Mouse (Mus musculus) testis, adult 2 months (tissue): ENCODE results near the gene Nsun2. TPM values are rescaled to one million over a fixed set of nuclear protein-coding genes. Genes with fewer than 3 reads are reported as not detected.

ENCODE experiments used
- H3K27ac ChIP-seq: fragments of 200-500 bp; 2 replicates; pipeline ENCODE4 v1.5.1; 2012; ENCODE audit warnings: low read depth, low read length; ENCODE audit not compliant: control insufficient read depth, insufficient read depth
- H3K27me3 ChIP-seq: fragments of 200-500 bp; 2 replicates; pipeline ENCODE4 v1.6.1; 2012; ENCODE audit warnings: mild to moderate bottlenecking, low read length, moderate library complexity; ENCODE audit not compliant: control insufficient read depth, insufficient read depth
- H3K36me3 ChIP-seq: fragments of 200-500 bp; 2 replicates; pipeline ENCODE4 v1.6.1; 2012; ENCODE audit warnings: mild to moderate bottlenecking, low read length; ENCODE audit not compliant: control insufficient read depth, insufficient read depth
- H3K4me1 ChIP-seq: fragments of 200-500 bp; 2 replicates; pipeline ENCODE4 v1.6.1; 2012; ENCODE audit warnings: low read length; ENCODE audit not compliant: control insufficient read depth, insufficient read depth
- H3K4me3 ChIP-seq: fragments of 200-500 bp; 2 replicates; pipeline ENCODE4 v1.5.1; 2012; ENCODE audit warnings: low read depth, mild to moderate bottlenecking, low read length, moderate library complexity, mixed read lengths; ENCODE audit not compliant: control insufficient read depth
- CTCF ChIP-seq: fragments of 200-500 bp; IDR thresholded peaks from 2 replicates; pipeline ENCODE4 v1.5.1; 2012; ENCODE audit warnings: low read depth, mild to moderate bottlenecking, inconsistent platforms, low read length, moderate library complexity; ENCODE audit not compliant: control insufficient read depth, insufficient read depth, insufficient replicate concordance
- POLR2A ChIP-seq: fragments of 200-500 bp; IDR thresholded peaks from 2 replicates; pipeline ENCODE4 v1.6.1; 2012; ENCODE audit warnings: low read depth, mild to moderate bottlenecking, inconsistent platforms, low read length, moderate library complexity; ENCODE audit not compliant: control insufficient read depth
- polyA plus RNA-seq: library from polyadenylated mRNA; depleted of rRNA; stranded (reverse); fragments of >200 nt; gene quantifications from 2 replicates; pipeline ENCODE4 v1.2.3, GENCODE M21; 2012

The Nsun2 gene
- polyA plus RNA-seq, 1 experiment: 182 TPM

- H3K4me3 ChIP-seq: peak overlapping the region; percentile 91
- no peak for TF ChIP-seq CTCF
- TF ChIP-seq POLR2A: peak; percentile 59
- peak overlapping the region; percentile 65 for H3K27ac ChIP-seq
- H3K4me1 ChIP-seq: peaks cover 16% of the 10 kb centered on the region
- no peaks in the 10 kb centered on the region for H3K27me3 ChIP-seq
- no peaks in the 10 kb centered on the region for H3K36me3 ChIP-seq
These were observed 1.4 kb downstream of the Nsun2 start for GRCm38 (mm10) chr13:69534654-69535551.

- no peak overlapping the region for H3K27ac ChIP-seq
These were observed 2.5 kb downstream of the Nsun2 start for GRCm38 (mm10) chr13:69536021-69536420.

GRCm38 (mm10) chr13:69537366-69537765 lies 3.8 kb downstream of the Nsun2 start:
- no peaks in the 10 kb centered on the region for H3K36me3 ChIP-seq
- TF ChIP-seq POLR2A (no peak), CTCF (no peak)
- no peak overlapping the region for H3K4me3 ChIP-seq
- no peaks in the 10 kb centered on the region for H3K27me3 ChIP-seq
- H3K27ac ChIP-seq: no peak overlapping the region
- H3K4me1 ChIP-seq: peaks cover 11% of the 10 kb centered on the region

More at GRCm38 (mm10) chr13:69536021-69536420, 2.5 kb downstream of the Nsun2 start:
- no peaks in the 10 kb centered on the region for H3K36me3 ChIP-seq
- no peak for TF ChIP-seq POLR2A
- H3K27me3 ChIP-seq: no peaks in the 10 kb centered on the region
- no peak overlapping the region for H3K4me3 ChIP-seq
- H3K4me1 ChIP-seq: peaks cover 15% of the 10 kb centered on the region

GRCm38 (mm10) chr13:69538327-69538726 lies 4.8 kb downstream of the Nsun2 start:
- H3K27ac ChIP-seq: no peak overlapping the region
- TF ChIP-seq CTCF (no peak), POLR2A (no peak)
- H3K36me3 ChIP-seq: no peaks in the 10 kb centered on the region
- no peak overlapping the region for H3K4me3 ChIP-seq
- H3K27me3 ChIP-seq: no peaks in the 10 kb centered on the region
- peaks cover 6% of the 10 kb centered on the region for H3K4me1 ChIP-seq

- Histone ChIP-seq H3K4me3 (no peak overlapping the region), H3K4me1 (peaks cover 3% of the 10 kb centered on the region), H3K27ac (no peak overlapping the region), H3K27me3 (no peaks in the 10 kb centered on the region), H3K36me3 (no peaks in the 10 kb centered on the region)
- TF ChIP-seq CTCF (no peak), POLR2A (no peak)
These were observed 7.7 kb downstream of the Nsun2 start for GRCm38 (mm10) chr13:69541209-69541608.

DNA sequence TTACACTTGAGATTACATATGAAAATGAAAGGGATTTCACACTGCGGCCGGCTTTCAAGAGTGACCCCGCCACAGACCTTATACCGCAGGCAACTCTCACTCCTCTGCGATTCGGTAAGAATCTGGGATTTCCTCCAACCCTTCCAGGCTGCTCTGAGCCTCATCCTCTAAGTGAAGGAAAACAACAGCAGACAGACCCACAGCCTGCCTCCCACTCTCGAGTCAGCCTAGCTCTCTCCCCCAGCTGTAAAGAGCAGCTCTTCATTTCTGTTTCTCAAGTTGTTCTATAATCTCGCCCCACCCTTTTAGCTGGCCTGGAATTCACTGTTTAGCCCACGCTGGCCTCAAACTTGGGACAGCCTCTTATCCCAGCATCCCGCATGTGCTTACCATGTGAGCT lies 8.2 kb downstream of the Nsun2 start:
- Histone ChIP-seq H3K4me3 (no peak overlapping the region), H3K27ac (no peak overlapping the region), H3K36me3 (no peaks in the 10 kb centered on the region), H3K27me3 (no peaks in the 10 kb centered on the region), H3K4me1 (peaks cover 3% of the 10 kb centered on the region)
- no peak for TF ChIP-seq POLR2A
- no peak for TF ChIP-seq CTCF

GRCm38 (mm10) chr13:69542571-69543352 lies 9.2 kb downstream of the Nsun2 start:
- no peaks in the 10 kb centered on the region for H3K36me3 ChIP-seq
- no peak overlapping the region for H3K27ac ChIP-seq
- TF ChIP-seq CTCF: no peak
- no peak for TF ChIP-seq POLR2A
- no peaks in the 10 kb centered on the region for H3K27me3 ChIP-seq
- H3K4me3 ChIP-seq: no peak overlapping the region
- H3K4me1 ChIP-seq: peaks cover 3% of the 10 kb centered on the region
